Mouse (Mus musculus): ENCODE results near the gene Hsd3b5. TPM values are rescaled to one million over a fixed set of nuclear protein-coding genes. Genes with fewer than 3 reads are reported as not detected.
"Not testable (repeated sequence)": the region's sequence is repeated elsewhere in the genome, so short reads cannot be mapped to it uniquely, and the experiment has no call there.

Hsd3b5 gene
- total and polyA plus RNA-seq, 2 experiments from 2014 or later: not detected

DNA sequence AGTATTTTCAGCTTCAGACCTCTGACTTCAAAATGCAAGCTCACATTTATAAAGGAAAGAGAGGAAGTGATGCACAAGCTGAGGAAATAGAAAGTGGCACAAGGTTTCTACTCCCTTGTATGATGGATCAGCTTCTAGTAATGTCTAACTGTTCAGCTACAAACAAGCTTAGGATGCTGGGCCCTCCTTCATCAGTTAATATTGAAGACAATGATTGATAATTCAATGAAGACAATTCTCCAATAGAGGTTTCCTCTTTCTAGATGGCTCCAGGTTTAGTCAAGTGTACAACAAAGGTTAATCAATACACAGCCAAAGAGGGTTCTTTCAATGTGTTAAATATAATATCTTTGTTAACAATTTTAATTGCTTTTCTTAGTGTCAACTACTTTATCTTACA lies 41.3 kb downstream of the Hsd3b5 start, which contains the start of gene Gm10681:
Gene Gm10681 (minus strand): TSS at position 101 of the 400 bp plus-strand sequence.
- no peak for DNase-seq (ENCODE audit: low spot score)
- H3K4me1 ChIP-seq (ENCODE audit: insufficient read depth, low read length): no peaks in the 10 kb centered on the region
- no peak within 1 kb of the TSS for H3K27ac ChIP-seq

GRCm38 (mm10) chr3:98587721-98588120 lies 42.3 kb downstream of the Hsd3b5 start:
- TF ChIP-seq CTCF (IDR thresholded peaks at IDR 0.05; ENCODE audit: low read depth): no peak
- Histone ChIP-seq H3K4me1 (ENCODE audit: insufficient read depth, low read length) (no peaks in the 10 kb centered on the region), H3K36me3 (ENCODE audit: insufficient read depth, low read length) (no peaks in the 10 kb centered on the region), H3K9ac (replicated peaks; ENCODE audit: low read length) (no peak overlapping the region), H3K4me2 (ENCODE audit: low read depth, low read length) (no peak overlapping the region), H3K27ac (no peak overlapping the region), H3K27me3 (ENCODE audit: insufficient read depth, low read length) (no peaks in the 10 kb centered on the region), H3K4me3 (ENCODE audit: low read length) (no peak overlapping the region), H3K9me3 (ENCODE audit: low read length) (no peaks in the 10 kb centered on the region)
- WGBS: 89% methylated on average over 2 of the region's 2 CpGs
- no peak for DNase-seq (ENCODE audit: low spot score)
- no peak for ATAC-seq

More for the DNA sequence above, 41.3 kb downstream of the Hsd3b5 start, which contains the start of gene Gm10681:
- TF ChIP-seq CTCF (IDR thresholded peaks at IDR 0.05; ENCODE audit: low read depth): no peak
- no peak within 1 kb of the TSS for H3K4me2 ChIP-seq (ENCODE audit: low read depth, low read length)
- H3K36me3 ChIP-seq (ENCODE audit: insufficient read depth, low read length): no peaks in the 10 kb centered on the region
- no peaks in the 10 kb centered on the region for H3K27me3 ChIP-seq (ENCODE audit: insufficient read depth, low read length)
- H3K4me3 ChIP-seq (ENCODE audit: low read length): no peak within 1 kb of the TSS
- no peak within 1 kb of the TSS for H3K9ac ChIP-seq (replicated peaks; ENCODE audit: low read length)
- H3K9me3 ChIP-seq (ENCODE audit: low read length): no peaks in the 10 kb centered on the region
- ATAC-seq: no peak

DNA sequence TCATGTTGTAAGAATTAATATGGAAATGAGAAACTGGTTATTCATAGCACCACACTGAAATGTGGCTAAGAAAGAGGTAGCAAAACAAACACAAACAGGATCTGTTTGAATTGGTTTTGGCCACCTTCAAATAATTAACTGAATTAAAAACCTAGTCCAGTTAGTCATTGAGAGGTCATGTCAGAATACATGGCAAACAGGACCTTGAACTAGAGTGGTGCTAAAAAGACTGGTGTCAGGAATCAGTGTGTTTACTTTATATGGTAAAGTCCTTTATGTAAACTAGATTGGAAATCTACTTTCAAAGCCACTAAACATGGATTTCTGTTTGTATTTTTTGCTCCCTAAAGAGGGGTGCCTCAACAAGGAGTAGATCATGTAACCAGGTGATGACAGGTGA lies 47.4 kb downstream of the Hsd3b5 start:
- H3K9me3 ChIP-seq (ENCODE audit: low read length); H3K4me2 ChIP-seq (ENCODE audit: low read depth, low read length); H3K9ac ChIP-seq (replicated peaks; ENCODE audit: low read length); H3K27ac ChIP-seq; DNase-seq (ENCODE audit: low spot score); H3K4me3 ChIP-seq (ENCODE audit: low read length); ATAC-seq; H3K36me3 ChIP-seq (ENCODE audit: insufficient read depth, low read length); H3K27me3 ChIP-seq (ENCODE audit: insufficient read depth, low read length); H3K4me1 ChIP-seq (ENCODE audit: insufficient read depth, low read length): not testable (repeated sequence)

DNA sequence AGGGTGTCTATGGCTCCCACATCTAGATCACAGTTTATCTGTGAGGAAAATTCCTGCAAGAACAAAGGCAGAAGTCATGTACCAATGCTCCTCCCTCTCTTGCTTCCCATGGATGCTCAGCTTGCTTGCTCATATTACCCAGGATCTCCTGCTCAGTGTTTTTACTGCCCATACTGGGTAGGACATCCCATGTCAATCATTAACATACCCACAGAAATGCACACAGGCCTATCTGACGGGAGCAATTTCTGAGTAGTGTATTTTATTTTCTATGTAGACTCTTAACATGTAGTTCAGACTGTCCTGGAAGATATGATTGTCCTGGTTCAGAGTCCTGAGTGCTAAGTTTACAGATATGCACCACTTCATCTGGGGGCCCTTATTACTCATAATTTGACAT lies 47.9 kb downstream of the Hsd3b5 start:
- not testable (repeated sequence) for H3K9me3 ChIP-seq (ENCODE audit: low read length); ATAC-seq; H3K27ac ChIP-seq; H3K9ac ChIP-seq (replicated peaks; ENCODE audit: low read length); H3K4me1 ChIP-seq (ENCODE audit: insufficient read depth, low read length); H3K4me2 ChIP-seq (ENCODE audit: low read depth, low read length); H3K4me3 ChIP-seq (ENCODE audit: low read length); H3K36me3 ChIP-seq (ENCODE audit: insufficient read depth, low read length); DNase-seq (ENCODE audit: low spot score); H3K27me3 ChIP-seq (ENCODE audit: insufficient read depth, low read length)
- no CpG with 5 or more reads among the region's 1 CpGs for WGBS

GRCm38 (mm10) chr3:98581024-98581423 lies 49.0 kb downstream of the Hsd3b5 start:
- H3K36me3 ChIP-seq (ENCODE audit: insufficient read depth, low read length); H3K9me3 ChIP-seq (ENCODE audit: low read length); ATAC-seq; H3K4me1 ChIP-seq (ENCODE audit: insufficient read depth, low read length); H3K4me3 ChIP-seq (ENCODE audit: low read length); H3K4me2 ChIP-seq (ENCODE audit: low read depth, low read length); H3K9ac ChIP-seq (replicated peaks; ENCODE audit: low read length); H3K27me3 ChIP-seq (ENCODE audit: insufficient read depth, low read length); H3K27ac ChIP-seq: not testable (repeated sequence)
- DNase-seq (ENCODE audit: low spot score): peak; percentile 61
- WGBS: 100% methylated on average over 1 of the region's 1 CpGs

Other genes with a start within 250 kb of the Hsd3b5 start
- 29.1 and 29.6 TPM in 2 replicates for gene Zfp697, start 247.8 kb downstream of the Hsd3b5 start, total RNA-seq (2014; rRNA removed)
- gene Zfp697, start 247.8 kb downstream of the Hsd3b5 start, polyA plus RNA-seq (2015; fragmentation: Nextera tagmentation; extraction: Ambion mirVana): 15.3 and 17.3 TPM in 2 replicates
- not detected in 2 replicates for gene Gm4450, start 173.1 kb downstream of the Hsd3b5 start, total RNA-seq (2014; rRNA removed)
- gene Gm4450, start 173.1 kb downstream of the Hsd3b5 start, polyA plus RNA-seq (2015; fragmentation: Nextera tagmentation; extraction: Ambion mirVana): not detected in 2 replicates
- not detected in 2 replicates for gene Hsd3b4, start 119.7 kb downstream of the Hsd3b5 start, total RNA-seq (2014; rRNA removed)
- gene Hsd3b4, start 119.7 kb downstream of the Hsd3b5 start, polyA plus RNA-seq (2015; fragmentation: Nextera tagmentation; extraction: Ambion mirVana): not detected in 2 replicates
- gene Gm10681, start 41.4 kb downstream of the Hsd3b5 start, total RNA-seq (2014; rRNA removed): not detected in 2 replicates
- gene Gm10681, start 41.4 kb downstream of the Hsd3b5 start, polyA plus RNA-seq (2015; fragmentation: Nextera tagmentation; extraction: Ambion mirVana): not detected in 2 replicates
- not detected in 2 replicates for gene Hsd3b2, start 94.3 kb upstream of the Hsd3b5 start, total RNA-seq (2014; rRNA removed)
- gene Hsd3b2, start 94.3 kb upstream of the Hsd3b5 start, polyA plus RNA-seq (2015; fragmentation: Nextera tagmentation; extraction: Ambion mirVana): not detected in 2 replicates
- not detected in 2 replicates for gene Hsd3b3, start 132.9 kb upstream of the Hsd3b5 start, total RNA-seq (2014; rRNA removed)
- 0.09 and 0.13 TPM in 2 replicates for gene Hsd3b3, start 132.9 kb upstream of the Hsd3b5 start, polyA plus RNA-seq (2015; fragmentation: Nextera tagmentation; extraction: Ambion mirVana)
- gene Hsd3b6, start 184.2 kb upstream of the Hsd3b5 start, total RNA-seq (2014; rRNA removed): not detected in 2 replicates
- gene Hsd3b6, start 184.2 kb upstream of the Hsd3b5 start, polyA plus RNA-seq (2015; fragmentation: Nextera tagmentation; extraction: Ambion mirVana): 0.11 TPM in 1 of 2 replicates, not detected in the other
- 0.10 TPM in 1 of 2 replicates, not detected in the other for gene Hsd3b1, start 229.5 kb upstream of the Hsd3b5 start, total RNA-seq (2014; rRNA removed)
- not detected in 2 replicates for gene Hsd3b1, start 229.5 kb upstream of the Hsd3b5 start, polyA plus RNA-seq (2015; fragmentation: Nextera tagmentation; extraction: Ambion mirVana)

Data from hindbrain, postnatal 0 days (tissue).